Mouse (Mus musculus) limb, embryonic 11.5 days (tissue): ENCODE results near the gene Adcy2. TPM values are rescaled to one million over a fixed set of nuclear protein-coding genes. Genes with fewer than 3 reads are reported as not detected.

Experiments used
- ATAC-seq: fragments of 200-750 bp; cut with Nextera tagmentation; 2 replicates; pipeline ENCODE4 v1.8.0; 2017; ENCODE audit warnings: low read depth; ENCODE audit not compliant: insufficient number of reproducible peaks, low FRiP score, low TSS enrichment
- DNase-seq: peaks from one replicate; pipeline ENCODE4 v3.0.0-alpha.2; 2015; ENCODE audit warnings: low spot score
- H3K27ac ChIP-seq: fragments of 300-500 bp; sonication (generic); replicated peaks from 2 replicates; pipeline ENCODE4 v1.5.1; 2014; ENCODE audit warnings: low read depth, mild to moderate bottlenecking, low read length
- H3K27me3 ChIP-seq: fragments of 300-500 bp; sonication (generic); 2 replicates; pipeline ENCODE4 v1.6.1; 2014; ENCODE audit warnings: mild to moderate bottlenecking, low read length, mixed read lengths; ENCODE audit not compliant: control insufficient read depth, insufficient read depth
- H3K36me3 ChIP-seq: fragments of 300-500 bp; sonication (generic); 2 replicates; pipeline ENCODE4 v1.6.1; 2014; ENCODE audit warnings: mild to moderate bottlenecking, low read length, moderate library complexity, mixed read lengths; ENCODE audit not compliant: control insufficient read depth, insufficient read depth
- H3K4me1 ChIP-seq: fragments of 300-500 bp; sonication (generic); 2 replicates; pipeline ENCODE4 v1.6.1; 2014; ENCODE audit warnings: low read length, mixed read lengths; ENCODE audit not compliant: control insufficient read depth, insufficient read depth
- H3K4me2 ChIP-seq: fragments of 300-500 bp; sonication (generic); 2 replicates; pipeline ENCODE4 v1.6.1; 2014; ENCODE audit warnings: low read depth, mild to moderate bottlenecking, moderate library complexity; ENCODE audit not compliant: severe bottlenecking
- H3K4me3 ChIP-seq: fragments of 300-500 bp; sonication (generic); 2 replicates; pipeline ENCODE4 v1.5.1; 2014; ENCODE audit warnings: low read depth, low read length
- H3K9ac ChIP-seq: fragments of 300-500 bp; sonication (generic); 2 replicates; pipeline ENCODE4 v1.6.1; 2014; ENCODE audit warnings: mild to moderate bottlenecking, low read length
- H3K9me3 ChIP-seq: fragments of 300-500 bp; sonication (generic); 2 replicates; pipeline ENCODE4 v1.6.1; 2016; ENCODE audit warnings: low read length; ENCODE audit not compliant: control insufficient read depth
- WGBS: fragments of 180-500 bp; shearing (Covaris S2); extraction: QIAGEN DNeasy Blood & Tissue Kit; methylation state at CpG from one replicate; pipeline ENCODE4 v1.1.7; 2014; 5-methylcytosine and 5-hydroxymethylcytosine counted together
- polyA plus RNA-seq: library from polyadenylated mRNA; unstranded; fragments of >200 nt; fragmentation: Nextera tagmentation; extraction: Ambion mirVana; gene quantifications from 2 replicates; pipeline ENCODE4 v1.2.1, GENCODE M21; 2014

Adcy2 gene
- polyA plus RNA-seq, 1 experiment from 2014 or later, result 3.1 TPM

DNA sequence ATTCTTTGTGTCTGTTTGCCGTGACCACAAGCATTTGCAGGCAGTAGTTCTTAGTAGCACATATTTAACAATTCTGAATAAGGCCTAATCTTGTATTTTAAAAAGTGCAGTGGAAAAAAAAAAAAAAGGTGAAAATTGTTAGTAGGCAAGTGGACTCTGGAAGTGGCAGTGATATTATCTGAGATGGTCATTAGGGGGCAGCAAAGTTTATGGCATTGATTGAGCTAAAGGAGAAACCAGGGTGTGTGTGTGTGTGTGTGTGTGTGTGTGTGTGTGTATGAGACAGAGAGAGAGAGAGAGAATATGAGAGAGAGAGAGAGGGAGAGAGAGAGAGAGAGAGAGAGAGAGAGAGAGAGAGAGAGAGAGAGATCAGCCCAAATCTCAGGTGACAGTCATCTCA is 405.5 kb downstream of the Adcy2 start:
- no peak overlapping the region for H3K27ac ChIP-seq

GRCm38 (mm10) chr13:68588352-68588751 is 411.0 kb downstream of the Adcy2 start:
- no peak overlapping the region for H3K4me3 ChIP-seq
- no peak overlapping the region for H3K4me2 ChIP-seq
- peaks cover 38% of the 10 kb centered on the region for H3K36me3 ChIP-seq
- H3K27me3 ChIP-seq, result no peaks in the 10 kb centered on the region
- no peak overlapping the region for H3K9ac ChIP-seq
- no peaks in the 10 kb centered on the region; the same call in 1 of the 2 replicates for H3K4me1 ChIP-seq
- ATAC-seq (no peak), DNase-seq (no peak)
- H3K9me3 ChIP-seq, result no peaks in the 10 kb centered on the region
- H3K27ac ChIP-seq, result no peak overlapping the region

More for the DNA sequence above, 405.5 kb downstream of the Adcy2 start:
- no peaks in the 10 kb centered on the region for H3K4me1 ChIP-seq
- no peak overlapping the region for H3K9ac ChIP-seq
- no peaks in the 10 kb centered on the region for H3K27me3 ChIP-seq
- H3K4me3 ChIP-seq, result no peak overlapping the region
- H3K9me3 ChIP-seq, result no peaks in the 10 kb centered on the region
- peaks cover 14% of the 10 kb centered on the region for H3K36me3 ChIP-seq
- DNase-seq (no peak), ATAC-seq (no peak)
- 81% methylated on average over 1 of the region's 1 CpGs for WGBS
- H3K4me2 ChIP-seq, result no peak overlapping the region

GRCm38 (mm10) chr13:68585441-68585840 is 413.9 kb downstream of the Adcy2 start:
- ATAC-seq (no peak), DNase-seq (no peak)
- H3K36me3 ChIP-seq, result peaks cover 29% of the 10 kb centered on the region; the same call in 1 of the 2 replicates
- no peak overlapping the region for H3K4me3 ChIP-seq
- H3K27ac ChIP-seq, result no peak overlapping the region
- no peak overlapping the region for H3K9ac ChIP-seq
- H3K9me3 ChIP-seq, result no peaks in the 10 kb centered on the region
- H3K4me1 ChIP-seq, result peaks cover 4% of the 10 kb centered on the region; the same call in 1 of the 2 replicates
- WGBS, result 91% methylated on average over 7 of the region's 7 CpGs
- no peaks in the 10 kb centered on the region for H3K27me3 ChIP-seq
- H3K4me2 ChIP-seq, result no peak overlapping the region

DNA sequence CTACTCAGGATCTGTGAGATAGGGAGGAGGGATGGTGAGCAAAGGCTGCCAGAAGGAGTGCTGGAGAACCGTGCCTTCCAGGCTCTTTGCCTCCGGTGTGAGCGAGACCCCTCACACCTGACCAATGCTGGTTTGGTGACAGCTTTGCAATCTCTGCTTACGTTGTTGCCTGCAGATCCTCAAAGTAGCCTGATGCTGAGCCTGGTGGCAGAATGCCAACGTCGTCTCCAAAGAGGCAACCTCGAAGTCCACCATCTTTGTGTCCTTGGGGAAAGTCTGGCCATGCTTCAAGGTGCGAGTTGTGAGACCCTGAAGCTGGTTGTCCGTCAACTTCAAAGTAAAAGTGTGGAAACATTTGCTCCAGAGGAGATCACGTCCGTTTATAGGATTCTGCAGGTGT is 415.4 kb downstream of the Adcy2 start:
- Histone ChIP-seq H3K4me2 (no peak overlapping the region), H3K4me1 (peaks cover 4% of the 10 kb centered on the region; the same call in 1 of the 2 replicates), H3K4me3 (no peak overlapping the region), H3K36me3 (peaks cover 27% of the 10 kb centered on the region; the same call in 1 of the 2 replicates), H3K27me3 (no peaks in the 10 kb centered on the region), H3K27ac (no peak overlapping the region), H3K9ac (no peak overlapping the region), H3K9me3 (no peaks in the 10 kb centered on the region)
- no peak for DNase-seq
- 93% methylated on average over 11 of the region's 11 CpGs for WGBS
- no peak for ATAC-seq

DNA sequence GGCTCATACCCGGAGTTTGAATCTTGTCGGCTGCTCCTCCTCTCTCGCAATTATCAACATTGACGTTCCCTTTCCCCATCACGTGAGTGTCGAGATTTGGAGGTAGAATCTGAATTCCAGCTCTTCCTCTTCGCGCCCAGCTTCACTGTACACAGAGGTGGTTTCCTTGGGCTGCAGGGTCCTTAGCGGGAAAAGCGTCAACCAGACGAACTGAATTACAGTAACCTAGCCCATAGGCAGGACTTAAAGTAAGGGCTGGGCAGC is 416.9 kb downstream of the Adcy2 start:
- DNase-seq (no peak), ATAC-seq (peak; percentile 11)
- peak overlapping the region; percentile 70 for H3K4me3 ChIP-seq
- peak overlapping the region; percentile 53 for H3K4me2 ChIP-seq
- peak overlapping the region; percentile 79 for H3K9ac ChIP-seq
- no peaks in the 10 kb centered on the region for H3K9me3 ChIP-seq
- H3K36me3 ChIP-seq, result peaks cover 18% of the 10 kb centered on the region; the same call in 1 of the 2 replicates
- 2% methylated on average over 11 of the region's 11 CpGs for WGBS
- peaks cover 4% of the 10 kb centered on the region; the same call in 1 of the 2 replicates for H3K4me1 ChIP-seq
- no peak overlapping the region for H3K27ac ChIP-seq
- H3K27me3 ChIP-seq, result no peaks in the 10 kb centered on the region

GRCm38 (mm10) chr13:68581747-68582516 is 417.4 kb downstream of the Adcy2 start, which contains the start of the genes Mtrr and Fastkd3:
Gene Mtrr (minus strand): TSS chr13:68582149.
Gene Fastkd3 (plus strand): TSS chr13:68582234.
- Histone ChIP-seq H3K36me3 (peaks cover 18% of the 10 kb centered on the region; the same call in 1 of the 2 replicates), H3K4me2 (peak within 1 kb of the TSS; percentile 53), H3K9me3 (no peaks in the 10 kb centered on the region), H3K27me3 (no peaks in the 10 kb centered on the region), H3K4me3 (peak within 1 kb of the TSS; percentile 70), H3K27ac (0 out of 2 replicates have a peak within 1 kb of the TSS, but pooled peaks have one; percentile 10), H3K9ac (peak within 1 kb of the TSS; percentile 79), H3K4me1 (peaks cover 4% of the 10 kb centered on the region; the same call in 1 of the 2 replicates)
- ATAC-seq (peak; percentile 100), DNase-seq (peak; percentile 98)
- under 1% methylated on average over 81 of the region's 81 CpGs for WGBS

- no peaks in the 10 kb centered on the region for H3K9me3 ChIP-seq
Measured at GRCm38 (mm10) chr13:68581086-68581740, 418.1 kb downstream of the Adcy2 start.

DNA sequence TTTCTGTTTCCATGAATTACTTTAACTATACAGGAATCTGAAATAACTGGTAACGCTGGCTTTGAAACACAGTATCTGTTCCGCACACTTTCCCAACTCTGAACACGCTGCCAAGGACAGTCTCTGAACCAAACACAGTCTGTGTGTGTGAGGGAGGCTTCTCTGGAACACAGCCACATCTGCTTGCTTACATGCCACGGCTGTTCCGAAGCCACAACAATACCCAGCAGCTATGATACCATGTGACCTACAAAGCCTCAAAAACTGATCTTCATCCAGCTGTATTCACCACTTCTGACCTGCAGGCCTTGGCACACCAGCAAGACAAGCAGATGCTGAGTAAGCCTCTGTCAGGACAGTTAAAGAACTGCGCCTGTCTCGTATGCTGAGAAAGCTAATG is 421.4 kb downstream of the Adcy2 start:
- WGBS, result 95% methylated on average over 7 of the region's 7 CpGs
- peaks cover 5% of the 10 kb centered on the region; the same call in 1 of the 2 replicates for H3K4me1 ChIP-seq
- DNase-seq (no peak), ATAC-seq (no peak)
- no peak overlapping the region for H3K27ac ChIP-seq
- no peak overlapping the region for H3K4me2 ChIP-seq
- H3K9ac ChIP-seq, result no peak overlapping the region
- no peaks in the 10 kb centered on the region for H3K27me3 ChIP-seq
- H3K9me3 ChIP-seq, result no peaks in the 10 kb centered on the region
- no peak overlapping the region for H3K4me3 ChIP-seq
- H3K36me3 ChIP-seq, result peaks cover 7% of the 10 kb centered on the region; the same call in 1 of the 2 replicates

More at GRCm38 (mm10) chr13:68581086-68581740, 418.1 kb downstream of the Adcy2 start:
- peak overlapping the region; percentile 79 for H3K9ac ChIP-seq
- no peak overlapping the region for H3K27ac ChIP-seq
- peaks cover 18% of the 10 kb centered on the region; the same call in 1 of the 2 replicates for H3K36me3 ChIP-seq
- ATAC-seq (no peak; the same call in 1 of the 2 replicates), DNase-seq (no peak)
- H3K4me1 ChIP-seq, result peaks cover 4% of the 10 kb centered on the region; the same call in 1 of the 2 replicates
- no peaks in the 10 kb centered on the region for H3K27me3 ChIP-seq
- WGBS, result 30% methylated on average over 14 of the region's 14 CpGs
- peak overlapping the region; percentile 70 for H3K4me3 ChIP-seq
- H3K4me2 ChIP-seq, result peak overlapping the region; percentile 53
